Mouse (Mus musculus) small intestine, adult 10 weeks (tissue): ENCODE results near the gene Jun. TPM values are rescaled to one million over a fixed set of nuclear protein-coding genes. Genes with fewer than 3 reads are reported as not detected.

ENCODE experiments used
- polyA plus RNA-seq: library from polyadenylated mRNA; stranded (reverse); fragments of 350-450 nt; fragmentation: Illumina TruSeq; extraction: RNeasy Lipid Tissue Mini Kit (QIAGEN cat#74804); gene quantifications from one replicate; pipeline ENCODE4 v1.2.3, GENCODE M21; 2014; ENCODE audit warnings: low replicate concordance

Jun gene
- polyA plus RNA-seq: 23.5 TPM

DNA sequence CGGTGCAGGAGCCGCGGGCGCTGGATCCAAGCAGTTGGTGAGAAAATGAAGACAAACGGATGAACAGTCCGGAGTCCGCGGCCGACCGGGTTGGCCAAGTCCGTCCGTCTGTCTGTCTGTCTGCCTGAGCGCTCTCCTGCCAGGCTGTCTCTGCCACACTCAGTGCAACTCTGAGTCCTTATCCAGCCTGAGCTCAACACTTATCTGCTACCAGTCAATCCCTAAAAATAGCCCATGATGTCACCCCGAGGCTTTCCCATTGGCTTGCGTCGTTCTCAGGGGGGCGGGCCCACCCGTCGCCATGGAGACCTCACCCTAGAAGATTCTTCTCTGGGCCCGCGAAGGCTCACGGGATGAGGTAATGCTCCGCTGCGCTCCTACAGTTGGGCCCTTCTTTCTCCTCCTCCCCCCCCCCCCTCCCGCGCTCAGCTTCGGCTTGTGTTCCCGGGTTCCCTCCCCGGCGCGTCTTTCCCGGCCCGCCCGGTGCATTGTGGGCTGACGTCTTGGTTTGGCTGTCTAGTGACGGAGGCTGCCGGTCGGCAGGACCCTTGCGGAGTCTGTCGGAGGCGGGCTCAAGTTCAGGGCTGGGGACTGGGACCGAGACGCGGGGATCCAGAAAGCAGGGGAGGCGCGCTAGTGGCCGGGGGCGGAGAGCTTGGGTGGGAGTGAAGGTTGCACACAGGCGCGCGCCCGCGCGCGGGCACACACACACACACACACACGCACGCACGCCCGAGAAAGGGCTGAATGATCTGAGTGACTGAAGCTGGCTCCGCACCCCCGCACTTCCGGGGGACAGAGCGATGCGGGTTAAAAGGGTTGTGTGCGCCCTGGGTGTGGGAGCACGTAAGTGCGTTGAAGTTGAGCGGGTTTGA lies at the start of gene Jun:
Gene Jun (minus strand): TSS at position 198 of the 875 bp plus-strand sequence.

Other genes with a start within 250 kb of the Jun start
- 0.89 TPM for gene Eqtn, start 123.4 kb downstream of the Jun start, polyA plus RNA-seq
- gene Mysm1, start 73.1 kb downstream of the Jun start, polyA plus RNA-seq: 30.4 TPM